Mouse (Mus musculus) liver, adult 2 months (tissue): ENCODE measurements around the gene Map2k3. TPM values are rescaled to one million over a fixed set of nuclear protein-coding genes. Genes with fewer than 3 reads are reported as not detected.

Source experiments
- DNase-seq: peaks from one replicate; pipeline ENCODE4 v3.0.0-alpha.2; 2011; ENCODE audit warnings: low read depth, low spot score; ENCODE audit errors: extremely low read depth
- H3K27ac ChIP-seq: fragments of 200-500 bp; replicated peaks from 2 replicates; pipeline ENCODE4 v1.5.1; 2012; ENCODE audit warnings: low read depth, mild to moderate bottlenecking, control low read depth, inconsistent platforms, low read length; ENCODE audit not compliant: insufficient read depth
- H3K27me3 ChIP-seq: fragments of 200-500 bp; 2 replicates; pipeline ENCODE4 v1.6.1; 2012; ENCODE audit warnings: mild to moderate bottlenecking, moderate library complexity, low read length, inconsistent platforms; ENCODE audit not compliant: control insufficient read depth, insufficient read depth
- H3K36me3 ChIP-seq: fragments of 200-500 bp; 2 replicates; pipeline ENCODE4 v1.6.1; 2012; ENCODE audit warnings: low read length, inconsistent platforms; ENCODE audit not compliant: control insufficient read depth, insufficient read depth
- H3K4me1 ChIP-seq: fragments of 200-500 bp; 2 replicates; pipeline ENCODE4 v1.6.1; 2011; ENCODE audit warnings: low read length; ENCODE audit not compliant: control insufficient read depth, insufficient read depth
- H3K4me3 ChIP-seq: fragments of 200-500 bp; 2 replicates; pipeline ENCODE4 v1.5.1; 2011; ENCODE audit warnings: low read depth, mild to moderate bottlenecking, control low read depth, low read length, moderate library complexity; ENCODE audit not compliant: insufficient read depth
- H3K79me2 ChIP-seq: fragments of 200-500 bp; 2 replicates; pipeline ENCODE4 v1.6.1; 2012; ENCODE audit warnings: inconsistent platforms, mild to moderate bottlenecking, low read length, moderate library complexity; ENCODE audit not compliant: control insufficient read depth, insufficient read depth
- H3K9ac ChIP-seq: fragments of 200-500 bp; 2 replicates; pipeline ENCODE4 v1.6.1; 2012; ENCODE audit warnings: low read depth, mild to moderate bottlenecking, control low read depth, inconsistent platforms, low read length
- CTCF ChIP-seq: fragments of 200-500 bp; IDR thresholded peaks from 2 replicates; pipeline ENCODE4 v1.5.1; 2011; ENCODE audit warnings: low read depth, low read length, control low read depth
- POLR2A ChIP-seq: fragments of 200-500 bp; IDR thresholded peaks from 2 replicates; pipeline ENCODE4 v1.6.1; 2011; ENCODE audit warnings: low read length, control low read depth; ENCODE audit not compliant: insufficient read depth; ENCODE audit errors: extremely low read depth
- WGBS: fragments of 180-500 bp; shearing (Covaris S2); methylation state at CpG from one replicate; pipeline ENCODE4 v1.1.7; 2018; 5-methylcytosine and 5-hydroxymethylcytosine counted together
- polyA plus RNA-seq: library from polyadenylated mRNA; depleted of rRNA; stranded (reverse); fragments of >200 nt; gene quantifications from 2 replicates; pipeline ENCODE4 v1.2.3, GENCODE M21; 2012
- total RNA-seq: library from RNA; depleted of rRNA; stranded (reverse); fragments of >200 nt; gene quantifications from 2 replicates; pipeline ENCODE4 v1.2.3, GENCODE M21; 2014

Gene Map2k3
- total and polyA plus RNA-seq, 2 experiments, result 25.7 to 36.9 TPM

GRCm38 (mm10) chr11:60895915-60896314 is 35.9 kb upstream of the Map2k3 start:
- H3K27me3 ChIP-seq, result no peaks in the 10 kb centered on the region
- H3K4me1 ChIP-seq, result no peaks in the 10 kb centered on the region
- no peak for TF ChIP-seq CTCF
- TF ChIP-seq POLR2A, result no peak
- no peaks in the 10 kb centered on the region for H3K36me3 ChIP-seq
- no peak overlapping the region for H3K4me3 ChIP-seq
- peak; percentile 35 for DNase-seq
- H3K79me2 ChIP-seq, result no peaks in the 10 kb centered on the region
- WGBS, result 66% methylated on average over 4 of the region's 4 CpGs
- no peak overlapping the region for H3K27ac ChIP-seq
- no peak overlapping the region for H3K9ac ChIP-seq

- H3K4me3 ChIP-seq, result no peak overlapping the region
- peaks cover 10% of the 10 kb centered on the region; the same call in 1 of the 2 replicates for H3K4me1 ChIP-seq
- no peak overlapping the region for H3K27ac ChIP-seq
- no peaks in the 10 kb centered on the region for H3K27me3 ChIP-seq
- no peak for DNase-seq
- 62% methylated on average over 7 of the region's 7 CpGs for WGBS
- H3K36me3 ChIP-seq, result peaks cover 3% of the 10 kb centered on the region; the same call in 1 of the 2 replicates
- TF ChIP-seq CTCF, result no peak
- TF ChIP-seq POLR2A, result no peak
- H3K79me2 ChIP-seq, result no peaks in the 10 kb centered on the region
- H3K9ac ChIP-seq, result no peak overlapping the region
Observed at GRCm38 (mm10) chr11:60902001-60902400, 29.8 kb upstream of the Map2k3 start.

- TF ChIP-seq POLR2A (no peak), CTCF (no peak)
- H3K27me3 ChIP-seq, result no peaks in the 10 kb centered on the region
- peak; percentile 63 for DNase-seq
- peaks cover 3% of the 10 kb centered on the region; the same call in 1 of the 2 replicates for H3K36me3 ChIP-seq
- H3K9ac ChIP-seq, result no peak overlapping the region
- peaks cover 10% of the 10 kb centered on the region; the same call in 1 of the 2 replicates for H3K4me1 ChIP-seq
- no peak overlapping the region for H3K4me3 ChIP-seq
- H3K79me2 ChIP-seq, result no peaks in the 10 kb centered on the region
- WGBS, result 22% methylated on average over 4 of the region's 4 CpGs
- no peak overlapping the region for H3K27ac ChIP-seq
Observed at GRCm38 (mm10) chr11:60902486-60902885, 29.3 kb upstream of the Map2k3 start.

GRCm38 (mm10) chr11:60903661-60904061 is 28.2 kb upstream of the Map2k3 start:
- DNase-seq, result no peak
- H3K9ac ChIP-seq, result no peak overlapping the region
- WGBS, result 74% methylated on average over 6 of the region's 6 CpGs

GRCm38 (mm10) chr11:60905407-60906120 is 26.3 kb upstream of the Map2k3 start:
- TF ChIP-seq CTCF, result no peak
- no peak for TF ChIP-seq POLR2A

More at GRCm38 (mm10) chr11:60903661-60904061, 28.2 kb upstream of the Map2k3 start:
- Histone ChIP-seq H3K27me3 (no peaks in the 10 kb centered on the region), H3K4me3 (no peak overlapping the region), H3K27ac (no peak overlapping the region), H3K4me1 (peaks cover 10% of the 10 kb centered on the region; the same call in 1 of the 2 replicates), H3K79me2 (no peaks in the 10 kb centered on the region), H3K36me3 (peaks cover 3% of the 10 kb centered on the region; the same call in 1 of the 2 replicates)
- no peak for TF ChIP-seq CTCF
- TF ChIP-seq POLR2A, result no peak

GRCm38 (mm10) chr11:60906449-60906848 is 25.4 kb upstream of the Map2k3 start:
- no peak for TF ChIP-seq CTCF
- no peak for TF ChIP-seq POLR2A
- no peak for DNase-seq

More at GRCm38 (mm10) chr11:60905407-60906120, 26.3 kb upstream of the Map2k3 start:
- peaks cover 10% of the 10 kb centered on the region; the same call in 1 of the 2 replicates for H3K4me1 ChIP-seq
- WGBS, result 91% methylated on average over 10 of the region's 10 CpGs
- H3K79me2 ChIP-seq, result peaks cover 3% of the 10 kb centered on the region; the same call in 1 of the 2 replicates
- H3K27me3 ChIP-seq, result no peaks in the 10 kb centered on the region
- H3K9ac ChIP-seq, result no peak overlapping the region
- DNase-seq, result no peak
- no peak overlapping the region for H3K27ac ChIP-seq
- peaks cover 3% of the 10 kb centered on the region; the same call in 1 of the 2 replicates for H3K36me3 ChIP-seq
- H3K4me3 ChIP-seq, result no peak overlapping the region

More at GRCm38 (mm10) chr11:60906449-60906848, 25.4 kb upstream of the Map2k3 start:
- Histone ChIP-seq H3K36me3 (peaks cover 3% of the 10 kb centered on the region; the same call in 1 of the 2 replicates), H3K9ac (no peak overlapping the region), H3K4me1 (peaks cover 12% of the 10 kb centered on the region; the same call in 1 of the 2 replicates), H3K79me2 (peaks cover 5% of the 10 kb centered on the region; the same call in 1 of the 2 replicates), H3K4me3 (no peak overlapping the region), H3K27me3 (no peaks in the 10 kb centered on the region), H3K27ac (no peak overlapping the region)
- 90% methylated on average over 4 of the region's 4 CpGs for WGBS
